Mouse (Mus musculus) thymus, adult 2 months (tissue): ENCODE data around the gene Shisa5.

Source experiments
- CTCF ChIP-seq: fragments of 200-500 bp; IDR thresholded peaks from 2 replicates; pipeline ENCODE4 v1.5.1; 2012; ENCODE audit warnings: mild to moderate bottlenecking, control low read depth, low read length, moderate library complexity, borderline replicate concordance; ENCODE audit not compliant: control insufficient read depth, poor library complexity, insufficient read depth; ENCODE audit errors: extremely low read depth
- POLR2A ChIP-seq: fragments of 200-500 bp; IDR thresholded peaks from 2 replicates; pipeline ENCODE4 v1.6.1; 2012; ENCODE audit warnings: mild to moderate bottlenecking, low read length, control low read depth, moderate library complexity; ENCODE audit not compliant: control insufficient read depth, poor library complexity, insufficient read depth; ENCODE audit errors: extremely low read depth

- TF ChIP-seq CTCF (no peak), POLR2A (no peak)
Measured at GRCm38 (mm10) chr9:109041351-109041750, 3.0 kb downstream of the Shisa5 start.
